Mouse (Mus musculus): ENCODE measurements at regions not wholly inside any gene's neighbourhood (a gene's known extent, or its start where the extent isn't known, plus 50 kb on each side); places are given as distances from the start of the nearest gene placed in this dataset.

DNA sequence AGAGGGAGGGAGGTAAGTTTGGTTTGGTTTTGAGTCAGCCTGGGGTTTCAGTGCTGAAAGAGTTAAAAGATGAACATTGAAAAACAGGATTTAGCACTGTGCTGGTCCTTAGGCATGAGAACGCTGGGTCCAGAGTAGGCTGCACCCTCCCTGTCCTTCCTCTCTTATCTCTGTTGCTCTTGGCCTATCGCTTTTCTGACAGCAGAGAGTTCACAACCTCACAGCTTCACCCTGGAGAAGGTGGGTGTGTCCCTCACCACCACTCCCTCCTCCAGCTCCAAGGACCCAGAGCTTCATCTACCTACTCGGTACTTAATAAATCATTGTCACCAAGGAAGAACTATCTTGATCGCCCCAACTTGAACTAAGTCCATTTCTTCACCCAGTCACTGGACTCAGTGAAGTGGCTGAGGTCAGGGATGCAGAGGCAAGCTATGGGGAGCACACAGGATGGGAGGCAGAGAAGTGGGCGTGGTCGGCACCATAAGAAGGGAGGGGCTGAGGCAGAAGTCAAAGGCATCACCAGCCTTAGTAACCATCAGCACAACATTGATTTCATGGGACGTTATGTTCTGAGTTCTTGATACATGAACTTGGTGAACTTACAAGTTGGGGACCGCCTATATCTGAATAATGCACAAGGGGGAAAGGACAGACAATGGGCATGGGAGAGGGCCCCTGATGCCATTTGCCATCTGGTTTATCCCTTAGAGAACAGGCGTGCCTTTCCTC is 574.5 kb downstream of the Synb start:
- TF ChIP-seq CTCF (IDR thresholded peaks at IDR 0.05; ENCODE audit: borderline replicate concordance, control insufficient read depth, extremely low read depth, insufficient read depth, low read length, poor library complexity) (no peak), POLR2A (IDR thresholded peaks at IDR 0.05; ENCODE audit: control insufficient read depth, extremely low read depth, insufficient read depth, low read length, poor library complexity) (no peak)

All from thymus, adult 2 months (tissue).